Mouse (Mus musculus): ENCODE measurements around the gene Akt1.
A peak's percentile ranks its signal among the peaks of the same experiment; 100 is the strongest.

The Akt1 gene

GRCm38 (mm10) chr12:112628928-112629721 is 45.6 kb downstream of the Akt1 start:
- DNase-seq (ENCODE audit: inconsistent ontology term), result peak; percentile 72

GRCm38 (mm10) chr12:112628197-112628596 is 46.5 kb downstream of the Akt1 start:
- DNase-seq (ENCODE audit: inconsistent ontology term), result no peak

- DNase-seq (ENCODE audit: inconsistent ontology term), result peak; percentile 31
Observed at GRCm38 (mm10) chr12:112627097-112627881, 47.4 kb downstream of the Akt1 start.

DNA sequence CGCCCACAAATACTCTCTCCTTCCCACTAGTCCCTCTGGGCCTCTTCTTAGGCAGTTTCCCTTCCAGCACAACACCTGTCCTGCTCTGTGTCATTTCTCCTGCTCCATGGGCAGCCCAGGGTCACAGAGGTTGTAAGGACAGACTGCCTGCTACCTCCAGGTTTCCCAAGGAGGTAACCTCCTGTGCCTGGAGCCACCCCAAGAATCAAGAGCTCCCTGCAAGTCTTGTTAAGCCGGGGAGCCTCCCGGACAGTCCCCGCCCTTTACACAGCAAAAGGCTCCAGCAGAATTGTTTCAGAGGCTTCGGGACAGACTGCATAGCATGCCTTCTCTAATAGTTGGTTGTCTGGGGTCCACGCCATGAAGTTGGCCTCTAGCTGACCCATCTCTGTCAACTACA is 48.2 kb downstream of the Akt1 start:
- no peak for DNase-seq (ENCODE audit: inconsistent ontology term)

DNA sequence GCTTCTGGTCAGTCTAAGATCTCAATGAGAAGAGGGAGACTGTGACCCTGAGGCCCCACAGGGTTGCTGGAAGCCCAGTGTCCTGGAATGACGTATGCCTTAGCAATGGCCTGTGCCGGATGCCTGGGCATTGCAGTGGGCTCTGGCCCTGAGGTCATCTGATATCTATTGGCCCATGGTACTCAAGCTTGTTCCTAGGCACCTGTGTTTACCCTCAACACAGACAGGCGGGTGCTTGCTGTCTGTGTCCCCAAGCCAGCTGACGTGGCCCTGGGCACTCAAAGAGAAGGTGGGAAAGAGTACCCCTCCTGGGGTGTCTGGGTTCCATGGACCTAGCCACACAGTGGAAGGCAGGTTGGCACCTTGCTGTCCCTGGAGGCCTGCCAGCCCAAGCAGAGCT is 49.0 kb downstream of the Akt1 start:
- no peak for DNase-seq (ENCODE audit: inconsistent ontology term)

- DNase-seq (ENCODE audit: inconsistent ontology term), result peak; percentile 76
Observed at GRCm38 (mm10) chr12:112623742-112624141, 50.9 kb downstream of the Akt1 start.

DNA sequence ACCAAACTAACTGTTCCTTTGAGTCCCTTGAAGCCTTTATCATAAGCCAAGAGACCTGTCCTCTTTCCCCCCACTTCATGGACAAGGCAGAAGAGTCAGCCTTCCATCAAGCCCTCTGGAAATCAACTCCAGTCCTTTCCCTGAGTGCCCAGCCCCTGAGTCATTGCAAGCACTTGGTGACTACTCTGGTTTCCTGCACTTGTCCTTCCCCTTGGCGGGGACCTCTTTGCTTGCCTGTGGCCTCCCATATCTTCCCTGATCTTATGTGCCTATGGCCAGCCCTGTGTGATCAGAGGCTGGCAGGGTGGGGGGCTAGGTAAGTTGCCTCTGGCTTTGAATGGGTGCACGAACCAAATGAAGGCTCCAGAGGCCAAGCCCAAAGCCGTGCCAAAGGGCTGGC is 52.8 kb downstream of the Akt1 start:
- peak; percentile 31 for DNase-seq (ENCODE audit: inconsistent ontology term)

DNA sequence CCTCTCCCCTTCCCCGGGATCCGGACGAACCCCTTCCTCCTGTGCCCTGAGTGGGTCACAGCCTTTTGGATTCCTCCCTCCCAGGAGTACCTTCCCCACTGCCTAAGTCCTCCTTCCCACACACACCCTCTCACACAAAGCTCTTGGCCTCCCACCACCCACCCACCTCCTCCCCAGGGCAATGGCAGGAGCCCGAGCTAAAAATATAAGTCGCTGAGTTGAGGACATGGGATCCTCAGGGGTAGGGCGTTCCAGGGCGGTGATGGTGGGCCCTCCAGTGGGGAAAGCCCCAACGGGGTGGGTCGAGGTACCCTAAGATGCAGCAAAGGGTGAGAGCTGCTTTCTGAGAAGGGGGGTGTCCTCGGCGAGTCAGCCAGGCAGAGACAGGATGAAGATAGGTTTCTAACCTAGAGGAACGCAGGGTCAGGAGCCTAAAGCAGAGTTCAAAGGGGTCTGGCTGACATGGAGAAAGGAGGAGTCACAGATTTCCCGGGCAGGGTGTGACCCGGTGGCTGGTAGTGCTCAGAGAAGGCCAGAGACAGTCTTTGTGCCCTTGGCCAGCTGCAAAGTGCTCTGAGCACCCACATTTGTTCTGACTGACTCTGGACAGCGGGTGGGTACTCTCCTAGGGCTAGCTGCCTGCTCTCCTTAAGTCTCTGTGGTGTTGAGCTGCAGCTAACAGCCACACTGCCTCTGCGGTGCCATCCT is 54.2 kb downstream of the Akt1 start:
- peak; percentile 54 for DNase-seq (ENCODE audit: inconsistent ontology term)

DNA sequence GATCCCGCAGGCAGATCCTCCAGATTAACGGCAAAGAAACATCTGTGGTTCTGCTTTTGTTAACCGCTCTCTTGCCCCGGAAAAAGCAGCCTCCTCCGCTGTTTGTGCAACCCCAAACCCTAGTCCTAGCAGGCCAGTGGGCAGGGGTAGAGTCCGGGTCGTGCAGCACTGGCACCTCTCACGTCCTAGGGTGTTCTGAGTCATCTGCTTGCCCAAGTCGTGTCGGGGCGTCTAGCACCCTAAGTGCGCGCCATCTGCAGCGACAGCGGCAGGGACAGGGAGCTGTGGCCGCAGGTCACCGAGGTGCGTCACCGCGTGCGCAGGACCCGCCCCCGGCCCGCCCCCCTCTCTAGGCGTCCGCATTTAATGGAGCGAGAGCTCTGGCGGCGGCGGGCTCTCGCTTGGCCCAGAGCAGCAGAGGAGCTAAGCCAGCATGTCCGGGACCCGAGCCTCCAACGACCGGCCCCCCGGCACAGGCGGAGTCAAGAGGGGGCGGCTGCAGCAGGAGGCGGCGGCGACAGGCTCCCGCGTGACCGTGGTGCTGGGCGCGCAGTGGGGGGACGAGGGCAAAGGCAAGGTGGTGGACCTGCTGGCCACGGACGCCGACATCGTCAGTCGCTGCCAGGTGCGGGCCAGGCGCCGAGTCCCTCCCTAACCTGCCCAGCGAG is 54.9 kb downstream of the Akt1 start, which contains the start of gene Adssl1:
Adssl1 (plus strand) TSS at position 360 of the 668 bp plus-strand sequence.
- peak; percentile 90 for DNase-seq (ENCODE audit: inconsistent ontology term)

- peak; percentile 60 for DNase-seq (ENCODE audit: inconsistent ontology term)
Observed at GRCm38 (mm10) chr12:112618981-112619685, 55.6 kb downstream of the Akt1 start.

DNA sequence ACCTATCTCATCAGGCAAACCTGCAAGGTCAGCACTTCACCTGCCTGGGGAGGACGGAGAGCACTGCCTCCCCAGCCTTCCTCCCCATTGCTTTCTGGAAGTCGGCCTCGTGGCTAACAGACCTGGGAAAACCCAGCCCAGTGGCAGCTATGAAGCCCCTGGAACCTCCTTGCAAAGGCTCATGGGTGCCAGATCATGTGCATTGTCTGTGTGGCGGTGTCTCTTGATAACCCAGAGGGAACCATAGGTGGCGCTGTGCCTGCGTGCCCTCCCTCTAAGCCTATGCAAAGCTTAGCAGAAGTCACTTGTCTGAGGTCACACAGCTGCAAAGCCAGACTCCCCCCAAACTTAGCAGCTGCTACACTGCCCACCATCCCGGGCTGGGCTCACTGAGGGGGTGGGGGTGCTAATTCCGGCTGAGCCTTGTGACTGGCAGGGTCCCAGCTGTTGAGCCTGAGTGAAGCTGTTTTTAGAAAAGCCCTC is 56.7 kb downstream of the Akt1 start:
- peak; percentile 64 for DNase-seq (ENCODE audit: inconsistent ontology term)

DNA sequence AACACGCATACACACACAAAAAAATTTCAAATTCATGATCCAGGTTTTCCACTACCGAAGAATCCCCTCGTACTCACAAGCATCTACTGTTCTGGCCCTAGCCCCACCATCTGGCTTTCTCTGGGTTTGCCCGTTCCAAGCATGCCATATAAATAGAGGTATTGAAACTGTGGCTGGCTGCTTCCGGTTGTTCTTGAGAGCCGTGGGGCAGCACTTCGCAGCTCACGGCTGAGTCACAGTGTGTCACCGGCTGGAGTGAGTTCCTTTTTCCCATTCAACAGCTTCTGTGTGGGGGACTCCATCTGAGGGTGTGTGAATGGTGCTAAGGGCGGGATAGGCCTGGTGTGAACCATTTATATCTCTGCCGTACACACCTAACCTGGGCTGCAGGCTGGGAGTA is 57.5 kb downstream of the Akt1 start:
- peak; percentile 60 for DNase-seq (ENCODE audit: inconsistent ontology term)

DNA sequence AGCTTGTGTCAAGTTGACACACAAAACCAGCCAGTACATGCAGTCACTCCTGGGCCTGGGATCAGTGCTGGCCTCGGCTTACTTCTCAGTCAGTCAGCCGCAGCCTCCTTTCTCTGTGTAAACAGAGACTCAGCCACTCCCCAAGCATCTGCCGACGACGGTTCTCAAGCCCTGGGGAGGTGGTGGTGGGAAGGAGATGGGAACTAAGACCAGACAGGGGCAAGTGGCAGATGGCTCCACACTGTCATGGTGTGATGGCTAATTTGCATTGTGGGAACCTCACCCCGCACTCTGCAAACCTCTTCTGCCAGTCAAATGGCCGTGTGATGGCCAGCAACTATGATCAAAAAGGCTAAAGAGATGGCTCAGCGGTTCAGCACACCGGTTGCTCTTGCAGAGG is 58.0 kb downstream of the Akt1 start:
- DNase-seq (ENCODE audit: inconsistent ontology term), result no peak

DNA sequence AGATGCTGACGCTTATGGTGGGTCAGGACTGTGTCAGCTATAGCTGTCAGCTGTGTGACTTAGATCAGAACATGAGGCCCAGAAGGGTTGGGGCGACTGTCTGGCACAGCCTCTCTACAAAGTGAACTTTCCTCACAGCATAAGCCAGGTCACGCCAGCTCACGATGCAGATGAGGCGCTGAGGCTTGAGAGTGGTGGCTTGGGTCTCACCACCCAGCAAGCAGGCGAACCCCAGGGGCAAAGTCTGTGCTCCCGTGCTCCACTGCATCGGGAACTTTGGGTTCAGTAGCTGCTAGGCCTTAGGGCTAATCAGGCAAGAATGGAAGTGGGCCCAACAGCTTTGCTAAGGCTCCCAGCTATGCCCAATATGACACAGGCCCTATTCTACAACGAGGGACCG is 65.7 kb downstream of the Akt1 start:
- no peak for DNase-seq (ENCODE audit: inconsistent ontology term)

DNA sequence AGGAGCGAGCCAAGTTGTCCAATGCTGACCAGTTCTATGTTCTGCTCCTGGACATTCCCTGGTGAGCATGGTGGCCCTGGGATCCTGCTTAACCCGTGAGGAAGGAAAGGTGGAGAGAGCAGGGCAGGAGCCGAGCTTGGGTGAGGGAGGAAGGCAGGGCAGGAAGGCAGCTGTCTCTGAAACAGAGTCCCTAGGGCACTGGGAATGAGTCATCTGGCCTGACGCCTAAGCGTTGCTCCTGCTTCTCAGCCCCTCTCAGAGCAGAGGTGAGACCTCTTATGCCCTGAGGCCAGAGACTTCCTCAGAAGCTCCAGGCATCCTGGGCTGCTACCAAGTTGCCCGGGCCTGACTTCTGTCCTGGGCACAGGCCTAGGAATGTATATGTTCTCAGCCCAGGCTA is 67.7 kb downstream of the Akt1 start:
- DNase-seq (ENCODE audit: inconsistent ontology term), result peak; percentile 36

GRCm38 (mm10) chr12:112605766-112606165 is 68.9 kb downstream of the Akt1 start:
- peak; percentile 72 for DNase-seq (ENCODE audit: inconsistent ontology term)

DNA sequence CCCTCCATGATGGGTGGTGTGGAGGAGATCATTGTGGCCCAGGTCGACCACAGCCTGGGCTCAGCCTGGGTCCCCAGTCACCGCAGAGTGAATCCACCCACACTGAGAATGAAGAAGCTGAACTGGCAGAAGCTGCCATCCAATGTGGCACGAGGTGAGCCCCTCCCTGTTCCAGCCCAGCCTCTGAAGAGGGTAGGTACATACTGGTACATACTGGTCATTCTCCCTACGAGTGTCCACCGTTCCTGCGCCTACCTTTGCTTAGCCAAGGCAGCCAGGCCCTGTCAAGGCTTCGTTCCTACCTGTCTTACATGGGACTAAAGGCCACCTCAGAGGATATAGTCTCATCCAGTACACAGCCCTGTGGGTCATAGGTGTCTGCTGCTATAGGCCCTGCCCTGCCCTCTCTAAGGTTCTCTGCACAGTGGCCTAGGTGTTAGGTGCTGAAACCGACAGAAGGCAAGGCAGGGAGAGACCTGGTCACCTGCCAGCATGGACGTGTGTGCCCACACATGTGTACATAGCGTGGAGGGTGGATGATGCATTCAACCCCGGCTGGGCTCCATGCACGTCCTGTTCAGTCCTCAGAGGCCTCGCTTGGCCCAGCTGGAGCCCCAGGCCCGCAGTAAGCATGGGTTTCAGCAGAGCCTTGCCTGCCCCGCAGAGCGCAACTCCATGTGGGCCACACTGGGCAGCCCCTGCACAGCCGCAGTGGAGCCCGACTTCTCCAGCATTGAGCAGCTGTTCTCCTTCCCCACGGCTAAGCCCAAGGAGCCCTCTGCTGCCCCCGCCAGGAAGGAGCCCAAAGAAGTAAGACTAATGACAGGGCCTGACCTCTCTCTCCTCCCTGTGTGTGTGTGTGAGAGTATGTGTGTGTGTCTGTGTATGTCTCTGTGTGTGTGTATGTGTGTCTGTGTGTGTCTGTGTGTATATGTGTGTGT is 69.7 kb downstream of the Akt1 start:
- DNase-seq (ENCODE audit: inconsistent ontology term), result peak; percentile 81

GRCm38 (mm10) chr12:112604022-112604421 is 70.7 kb downstream of the Akt1 start:
- no peak for DNase-seq (ENCODE audit: inconsistent ontology term)

Data from Muller cell, postnatal 12 days (primary cell).